Mouse (Mus musculus): ENCODE data around the gene Negr1. TPM values are rescaled to one million over a fixed set of nuclear protein-coding genes. Genes with fewer than 3 reads are reported as not detected.

The Negr1 gene
- total RNA-seq, 2 experiments from 2014 or later = 0.61 to 1.4 TPM

DNA sequence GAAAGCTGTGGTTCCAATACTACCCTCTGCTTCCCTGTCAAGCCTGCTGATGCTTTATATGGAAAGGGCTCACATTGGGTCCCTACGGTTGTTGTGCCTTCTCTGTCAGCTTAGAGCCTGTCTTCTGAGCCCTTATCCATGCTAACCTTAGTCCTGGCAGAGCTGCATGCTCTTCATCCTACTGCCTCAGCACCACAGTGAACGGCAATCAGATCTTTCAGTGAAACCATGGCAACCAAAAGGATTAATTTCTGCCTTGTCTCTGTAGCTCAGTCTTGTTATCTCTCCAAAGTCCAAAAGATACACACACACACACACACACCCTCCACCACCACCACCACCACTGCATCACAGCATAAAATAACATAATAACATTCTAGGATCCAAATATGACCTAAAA lies 656.2 kb downstream of the Negr1 start:
- no peak for DNase-seq

- no peak for DNase-seq
Measured at GRCm38 (mm10) chr3:157224920-157225319, 663.3 kb downstream of the Negr1 start.

GRCm38 (mm10) chr3:157232723-157233122 lies 671.1 kb downstream of the Negr1 start:
- peak; percentile 36 for DNase-seq

DNA sequence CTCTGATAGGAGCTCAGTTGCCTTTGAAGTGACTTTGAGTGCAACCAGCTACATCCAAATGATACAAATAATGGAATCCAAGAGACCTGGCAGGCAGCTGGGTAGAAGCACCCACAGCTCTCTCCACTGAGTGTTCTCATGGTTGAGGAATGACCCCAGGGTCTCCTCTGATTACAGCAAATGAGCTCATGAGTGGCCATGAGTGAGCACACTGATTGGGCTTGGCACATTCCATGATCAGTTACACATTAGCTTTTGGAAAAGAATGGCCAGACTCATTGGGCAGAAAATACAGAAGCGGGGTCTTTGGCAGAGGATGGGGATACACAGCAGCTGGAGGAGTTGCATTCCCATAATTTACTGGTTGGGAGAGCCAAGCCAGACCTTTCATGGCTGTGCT lies 678.6 kb downstream of the Negr1 start:
- no peak for DNase-seq

- no peak for DNase-seq
Measured at GRCm38 (mm10) chr3:157255446-157255845, 693.9 kb downstream of the Negr1 start.

DNA sequence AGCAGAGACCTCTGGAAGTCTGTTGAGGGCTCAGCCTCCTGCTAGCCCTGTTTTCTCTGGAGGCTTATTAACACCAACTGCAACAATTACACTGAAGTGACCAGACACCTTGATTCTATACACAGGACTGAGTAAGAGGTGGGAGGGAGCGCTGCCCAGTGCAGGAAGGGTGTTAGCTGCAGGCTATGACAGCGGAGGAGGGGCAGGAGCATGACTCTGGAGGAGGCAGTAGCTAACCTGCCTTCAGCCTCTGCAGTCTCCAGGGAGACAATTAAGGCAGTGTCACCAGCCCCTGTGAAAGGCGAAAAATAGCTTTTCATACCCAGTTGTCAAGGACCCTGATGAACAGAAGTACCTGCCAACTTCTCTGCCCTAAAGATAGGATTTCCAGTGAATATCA lies 694.3 kb downstream of the Negr1 start:
- DNase-seq = no peak

GRCm38 (mm10) chr3:157268742-157269141 lies 707.1 kb downstream of the Negr1 start:
- DNase-seq = no peak

DNA sequence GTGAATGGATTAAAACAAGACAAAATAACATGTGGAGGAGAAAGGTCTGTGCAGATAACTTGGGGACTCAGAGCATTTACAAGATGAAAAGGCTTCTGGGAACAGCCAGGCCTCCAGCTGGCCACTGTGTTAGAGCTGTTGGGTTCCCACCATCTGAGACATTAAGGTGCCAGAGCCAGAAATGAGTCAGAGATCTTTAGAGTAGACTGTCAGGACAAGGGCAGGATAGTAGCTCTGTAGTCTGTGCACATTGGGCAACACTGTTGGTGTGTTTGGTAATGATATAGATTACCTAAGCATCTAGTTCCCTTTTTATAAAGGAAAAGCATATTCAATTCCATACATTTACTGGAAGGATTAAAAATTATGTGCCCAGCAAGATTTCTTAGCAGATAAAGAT lies 710.8 kb downstream of the Negr1 start:
- DNase-seq = no peak

GRCm38 (mm10) chr3:157274143-157274542 lies 712.5 kb downstream of the Negr1 start:
- DNase-seq = no peak

GRCm38 (mm10) chr3:157279717-157280116 lies 718.1 kb downstream of the Negr1 start:
- no peak for DNase-seq

DNA sequence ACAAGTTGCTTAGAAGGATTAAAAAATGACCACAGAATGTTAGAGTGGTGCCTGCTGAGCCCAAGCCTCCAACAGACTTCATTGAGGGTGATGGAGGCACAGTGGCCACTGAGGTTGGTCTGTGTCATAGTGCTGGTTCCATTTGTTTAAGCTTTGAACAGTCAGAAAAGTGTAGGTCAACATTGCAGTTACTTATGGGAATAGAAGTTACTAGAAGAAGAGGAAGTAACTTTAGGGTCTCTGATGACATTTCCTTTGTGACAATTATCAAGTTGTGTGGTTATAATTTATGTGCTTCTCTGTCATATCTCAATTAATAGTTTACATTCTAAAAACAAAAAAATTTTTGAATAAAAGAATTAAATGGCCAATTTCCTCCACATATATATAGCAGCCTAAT lies 719.7 kb downstream of the Negr1 start:
- no peak for DNase-seq

GRCm38 (mm10) chr3:157291286-157291685 lies 729.7 kb downstream of the Negr1 start:
- DNase-seq = no peak

- no peak for DNase-seq
Measured at GRCm38 (mm10) chr3:157297216-157297615, 735.6 kb downstream of the Negr1 start.

- no peak for DNase-seq
Measured at GRCm38 (mm10) chr3:157303430-157304116, 742.0 kb downstream of the Negr1 start.

DNA sequence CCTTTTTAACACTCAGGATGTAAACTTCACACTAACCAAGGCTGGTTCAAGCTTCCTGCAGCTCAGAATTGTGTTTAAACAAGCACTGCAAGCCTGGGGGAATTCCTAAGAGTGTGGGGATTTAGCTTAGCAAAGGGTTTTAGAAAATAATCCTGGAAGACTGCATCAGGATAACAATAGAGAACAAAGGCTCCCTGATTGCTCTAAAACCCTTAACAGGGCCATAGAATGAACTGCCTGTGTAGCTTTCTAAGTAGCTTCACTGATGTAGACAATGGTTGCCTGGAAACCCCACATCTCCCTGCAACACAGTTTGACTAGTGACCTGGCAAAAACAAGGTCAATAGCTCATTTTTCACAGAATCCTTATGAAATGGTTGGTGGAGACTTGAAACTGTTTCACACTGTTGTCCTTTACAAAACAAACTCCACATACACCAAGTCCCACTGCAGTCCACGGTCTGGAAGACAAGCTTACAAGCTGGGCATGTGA lies 759.5 kb downstream of the Negr1 start:
- no peak for DNase-seq

DNA sequence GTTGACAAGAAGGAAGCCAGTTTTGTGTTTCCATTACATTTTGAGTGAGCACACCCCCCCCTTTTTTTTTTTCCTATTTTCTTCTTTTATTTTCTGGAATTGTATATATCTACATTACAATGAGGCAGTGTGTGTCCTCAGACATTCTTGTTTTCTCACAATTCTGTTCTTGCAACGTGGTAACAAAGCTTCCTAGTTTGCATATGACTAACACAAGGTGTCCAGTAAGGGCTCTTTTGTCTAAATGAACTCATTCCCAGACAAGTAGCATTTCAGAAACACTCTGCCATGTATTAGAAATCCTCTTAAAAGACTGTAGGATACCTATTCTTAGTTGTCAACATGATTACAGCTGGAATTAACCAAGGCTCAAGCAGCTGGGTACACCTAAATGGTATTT lies 760.2 kb downstream of the Negr1 start:
- no peak for DNase-seq

GRCm38 (mm10) chr3:157334169-157334568 lies 772.6 kb downstream of the Negr1 start:
- DNase-seq = no peak

- no peak for DNase-seq
Measured at GRCm38 (mm10) chr3:157349480-157349879, 787.9 kb downstream of the Negr1 start.

DNA sequence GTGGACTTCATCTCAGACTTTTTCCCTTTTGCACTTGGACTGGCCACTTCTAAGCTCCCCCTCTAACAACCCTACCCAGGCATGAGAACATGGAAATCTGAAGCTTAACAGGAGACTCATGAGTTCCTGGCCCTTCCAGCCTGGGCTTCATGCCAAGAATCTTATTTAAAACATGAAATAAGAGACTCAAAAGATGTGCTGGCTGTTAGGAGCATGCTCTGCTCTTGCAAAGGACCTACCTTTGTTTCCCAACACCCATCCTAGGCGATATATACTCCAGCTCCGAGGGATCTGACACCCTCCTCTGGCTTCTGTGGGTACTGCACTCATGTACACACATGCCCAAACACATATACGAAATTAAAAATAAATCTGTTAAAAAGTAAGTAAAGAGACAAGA lies 797.3 kb downstream of the Negr1 start:
- peak; percentile 27 for DNase-seq

DNA sequence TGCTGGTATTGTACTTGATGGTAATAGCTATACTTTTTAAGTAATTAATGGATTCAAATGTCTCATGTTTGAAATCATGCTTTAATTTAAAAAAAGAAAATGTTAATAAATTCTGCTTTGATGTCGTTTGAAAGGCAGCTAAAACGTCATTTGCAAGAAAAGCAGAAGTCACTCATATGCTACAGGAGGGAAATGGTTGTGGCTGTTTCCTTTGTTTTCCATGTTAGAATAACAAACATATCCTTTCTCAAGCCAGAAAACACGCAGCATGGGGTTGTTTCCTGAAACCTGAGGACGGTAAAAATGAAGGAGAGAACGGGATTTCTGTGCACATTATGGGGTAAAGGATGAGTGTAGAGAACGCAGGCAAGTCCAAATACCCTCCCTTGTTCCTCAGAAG lies 798.2 kb downstream of the Negr1 start:
- no peak for DNase-seq

Measured in heart, postnatal 4 days (tissue).